Mouse (Mus musculus) layer of hippocampus, postnatal 36 days (tissue): ENCODE data around the gene Dgcr2. TPM values are rescaled to one million over a fixed set of nuclear protein-coding genes. Genes with fewer than 3 reads are reported as not detected.

ENCODE experiments used
- DNase-seq, 2 experiments: peaks; one replicate each; pipeline ENCODE4 v3.0.0; 2022
- total RNA-seq, 2 experiments: library from RNA; stranded (reverse); gene quantifications; 2 replicates each; pipeline ENCODE4 v1.2.3; 2021

Gene Dgcr2
- total RNA-seq, 2 experiments from 2014 or later = 106 to 110 TPM

GRCm38 (mm10) chr16:17807192-17808009 lies 91.0 kb downstream of the Dgcr2 start:
- peak; percentile 87 to 88 for DNase-seq

- DNase-seq = peak in 1 of 2 experiments; percentile 64
Observed at GRCm38 (mm10) chr16:17806581-17807191, 91.7 kb downstream of the Dgcr2 start.

DNA sequence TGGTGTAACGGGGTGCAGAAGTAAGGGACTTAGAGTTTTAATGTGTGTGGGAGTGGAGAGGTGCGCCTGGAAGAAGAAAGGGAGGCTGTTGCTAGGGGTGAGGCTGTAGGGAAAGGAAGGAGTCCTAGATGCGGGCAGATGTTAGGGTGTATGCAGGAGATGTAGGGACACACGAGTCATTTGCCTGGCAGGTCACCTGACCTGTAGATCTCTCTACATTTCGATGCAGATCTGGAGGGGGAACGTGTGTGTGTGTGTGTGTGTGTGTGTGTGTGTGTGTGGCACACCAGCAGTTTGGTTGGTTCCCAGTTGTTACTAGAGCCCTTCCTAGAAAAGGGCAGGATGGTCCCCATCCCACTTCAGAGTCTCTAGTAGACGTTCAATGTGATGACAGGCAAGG lies 93.4 kb downstream of the Dgcr2 start:
- no peak for DNase-seq

- no peak for DNase-seq
Observed at GRCm38 (mm10) chr16:17804449-17804912, 93.9 kb downstream of the Dgcr2 start.

DNA sequence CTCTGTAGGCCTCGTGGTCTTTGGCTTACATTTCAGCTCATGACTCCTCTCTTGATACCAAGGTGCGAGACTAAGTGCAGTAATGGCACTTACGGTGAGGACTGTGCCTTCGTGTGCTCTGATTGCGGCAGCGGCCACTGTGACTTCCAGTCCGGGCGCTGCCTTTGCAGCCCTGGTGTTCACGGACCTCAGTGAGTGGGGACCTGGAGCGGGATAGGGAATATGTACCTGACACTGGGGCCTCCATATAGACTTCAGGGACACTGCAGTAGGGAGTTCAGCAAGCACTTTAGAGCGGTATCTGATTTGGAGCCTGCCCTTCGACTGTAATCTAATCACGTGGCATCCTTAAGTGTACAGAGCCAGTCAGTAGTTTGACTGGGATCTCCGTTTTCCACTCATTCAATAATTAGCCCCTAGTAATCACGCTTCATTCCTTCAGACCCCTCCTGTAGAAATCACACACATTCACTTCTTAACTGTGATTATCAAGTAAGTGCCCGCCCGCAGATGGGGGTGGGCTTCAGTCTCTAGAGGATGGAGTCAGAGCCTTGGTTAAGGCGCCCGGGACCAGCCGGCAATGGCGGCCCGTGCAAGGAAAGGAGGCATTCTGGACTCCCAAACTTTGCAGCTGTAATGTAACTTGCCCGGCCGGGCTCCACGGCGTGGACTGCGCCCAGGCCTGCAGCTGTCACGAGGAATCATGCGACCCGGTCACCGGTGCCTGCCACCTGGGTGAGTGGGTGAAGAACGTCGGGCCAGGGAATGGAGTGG lies 94.5 kb downstream of the Dgcr2 start:
- DNase-seq = no peak

- DNase-seq = peak in 1 of 2 experiments; percentile 40
Observed at GRCm38 (mm10) chr16:17802839-17803674, 95.3 kb downstream of the Dgcr2 start.

- no peak for DNase-seq
Observed at GRCm38 (mm10) chr16:17802456-17802838, 95.9 kb downstream of the Dgcr2 start.

DNA sequence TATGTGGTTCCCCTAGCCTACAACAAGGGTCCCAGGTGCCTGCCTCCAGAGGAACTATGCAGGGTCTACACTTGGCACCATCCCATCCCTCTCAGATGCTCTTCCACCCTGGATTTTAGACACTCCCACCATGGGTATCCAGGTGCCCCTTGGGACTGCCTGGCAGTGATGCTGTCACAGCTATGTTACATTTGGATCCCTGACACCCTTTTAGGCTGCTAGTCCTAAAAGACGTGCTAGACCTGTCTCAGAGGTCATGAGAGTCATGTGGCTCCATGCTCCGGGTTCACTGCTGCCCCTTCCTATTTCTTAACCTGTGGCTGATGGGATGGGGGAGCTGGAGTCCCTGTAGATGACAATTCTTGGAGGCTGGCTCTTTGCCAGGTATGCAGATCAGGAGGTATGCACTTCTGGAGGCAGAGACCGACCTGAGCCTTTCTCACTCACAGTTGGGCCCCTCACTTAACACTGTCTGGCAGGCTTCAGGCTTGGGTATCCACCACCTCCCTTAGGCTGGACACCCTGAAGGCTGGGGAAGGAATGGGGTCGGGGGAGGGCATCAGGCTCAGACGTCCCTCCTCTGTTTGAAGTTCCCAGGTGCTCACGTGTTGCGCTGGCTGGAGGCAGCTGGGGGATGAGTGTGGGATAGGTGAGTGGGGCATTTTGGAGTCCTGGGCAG lies 96.4 kb downstream of the Dgcr2 start:
- no peak for DNase-seq

DNA sequence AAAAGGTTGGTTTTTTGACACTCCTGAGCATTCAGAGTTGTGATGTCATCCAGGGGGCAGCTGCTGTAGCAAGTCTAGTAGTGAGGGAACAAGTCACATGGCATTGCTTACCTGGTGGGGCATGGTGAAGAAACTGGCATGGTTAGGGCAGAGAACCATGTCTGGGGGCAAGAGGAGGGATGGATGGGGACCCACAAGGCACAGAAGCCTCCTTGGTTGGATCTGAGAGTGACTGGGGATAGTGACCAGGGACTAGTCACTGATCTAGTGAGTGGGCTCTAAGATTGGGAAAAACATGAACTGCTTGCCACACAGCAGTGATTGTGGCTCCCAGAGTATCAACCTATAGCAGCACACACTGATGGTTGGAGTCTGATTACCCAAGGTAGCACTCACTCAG lies 98.8 kb downstream of the Dgcr2 start:
- DNase-seq = no peak

GRCm38 (mm10) chr16:17798321-17799180 lies 99.8 kb downstream of the Dgcr2 start:
- DNase-seq = no peak

- no peak for DNase-seq
Observed at GRCm38 (mm10) chr16:17797812-17798311, 100.5 kb downstream of the Dgcr2 start.

DNA sequence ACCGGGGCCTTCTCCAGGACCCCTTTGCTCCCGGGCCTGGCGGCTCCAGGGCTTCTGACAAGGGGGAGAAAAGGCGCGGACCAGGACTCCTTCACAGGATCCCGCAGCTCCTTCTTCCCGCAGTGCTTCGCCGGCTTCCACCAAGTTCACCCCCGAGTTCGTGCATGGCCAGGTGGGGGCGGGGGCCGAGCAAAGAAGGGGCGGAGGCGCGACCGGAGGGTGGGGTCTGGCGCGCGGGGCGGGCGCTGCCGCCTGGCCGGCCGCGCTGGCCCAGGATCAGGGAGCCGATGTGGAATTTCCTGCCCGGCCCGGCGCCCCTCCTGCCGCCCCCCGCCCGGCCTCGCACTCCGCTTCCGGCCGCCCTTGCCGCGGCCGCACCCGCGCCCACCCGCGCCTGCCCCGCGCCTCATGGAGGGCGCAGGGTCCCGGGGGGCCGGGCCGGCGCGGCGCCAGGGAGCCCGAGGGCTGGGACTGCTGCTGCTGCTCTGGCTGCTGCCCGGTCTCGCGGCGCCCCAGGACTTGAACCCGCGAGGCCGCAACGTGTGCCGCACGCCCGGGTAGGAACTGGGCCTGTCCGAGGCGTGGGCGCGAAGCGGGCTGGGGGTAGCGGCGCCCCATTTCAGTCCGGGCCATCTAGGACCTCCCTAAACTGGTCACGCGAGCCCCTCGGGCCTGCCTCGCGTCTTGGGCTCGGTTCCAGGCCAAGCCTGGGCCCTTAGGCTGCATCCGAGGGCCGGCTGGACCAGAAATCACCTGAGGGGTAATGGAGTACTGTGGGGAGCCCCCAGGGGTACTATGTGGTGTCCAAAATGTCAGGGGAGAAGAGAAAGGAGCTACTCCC lies 101.2 kb downstream of the Dgcr2 start, which contains the start of gene Scarf2:
TSS of gene Scarf2 (plus strand) at position 312 of the 841 bp plus-strand sequence.
- DNase-seq = no peak

GRCm38 (mm10) chr16:17796519-17796918 lies 101.8 kb downstream of the Dgcr2 start:
- DNase-seq = no peak

- no peak for DNase-seq
Observed at GRCm38 (mm10) chr16:17795643-17796042, 102.7 kb downstream of the Dgcr2 start.

DNA sequence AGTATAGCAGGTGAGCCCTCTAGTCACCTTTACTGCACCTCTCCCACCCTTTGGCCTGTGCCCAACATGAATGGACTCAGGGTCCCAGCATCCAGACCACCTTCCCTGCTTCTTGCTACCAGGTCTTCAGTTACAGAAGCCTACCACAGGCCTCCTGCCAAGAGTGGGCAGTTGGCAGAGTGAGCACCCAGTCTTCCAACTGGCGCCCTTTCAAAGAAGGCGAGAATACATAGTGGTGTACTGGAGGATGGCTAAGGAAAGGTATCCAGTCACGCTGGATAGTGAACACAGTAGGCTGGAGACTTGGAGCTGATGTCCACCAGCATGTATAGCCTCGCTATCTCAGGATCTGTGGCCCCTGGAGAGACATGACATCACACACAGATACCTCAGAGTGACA lies 104.3 kb downstream of the Dgcr2 start:
- DNase-seq = no peak

DNA sequence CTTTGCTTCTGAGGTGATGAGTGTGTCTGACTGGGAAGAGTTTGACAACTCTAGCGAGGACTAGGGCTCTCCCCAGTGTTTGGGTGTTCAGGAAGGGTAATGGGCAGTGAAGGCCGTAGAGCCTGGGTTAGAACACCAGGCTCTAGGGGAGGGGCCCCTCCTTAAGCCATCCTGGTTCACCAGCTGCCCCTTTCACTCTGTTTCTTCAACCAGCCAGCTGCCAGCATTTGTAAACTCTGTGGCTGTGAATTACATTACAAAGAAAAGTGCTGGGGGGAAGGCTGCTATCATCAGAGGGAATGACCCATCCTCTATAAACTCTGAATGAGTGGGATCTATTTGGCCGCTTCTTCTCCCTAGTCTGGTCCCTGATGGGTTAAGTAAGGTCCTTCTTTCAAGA lies 105.6 kb downstream of the Dgcr2 start:
- no peak for DNase-seq
